Mouse (Mus musculus) urinary bladder, postnatal 14 days (tissue): ENCODE data around the gene Prss22.
"Not testable (repeated sequence)": the region's sequence is repeated elsewhere in the genome, so short reads cannot be mapped to it uniquely, and the experiment has no call there.

Experiments used
- DNase-seq: peaks from one replicate; pipeline ENCODE4 v3.0.0; 2021; ENCODE audit warnings: low spot score

Gene Prss22

GRCm38 (mm10) chr17:23995421-23995820, 2.5 kb downstream of the Prss22 start:
- DNase-seq: no peak

- no peak for DNase-seq
These were observed 3.2 kb downstream of the Prss22 start for GRCm38 (mm10) chr17:23994667-23995066.

GRCm38 (mm10) chr17:23993559-23994428, 4.1 kb downstream of the Prss22 start:
- DNase-seq: peak; percentile 96

- DNase-seq: no peak
These were observed 4.9 kb downstream of the Prss22 start for GRCm38 (mm10) chr17:23992789-23993553.

GRCm38 (mm10) chr17:23989802-23990201, 8.1 kb downstream of the Prss22 start:
- DNase-seq: no peak

GRCm38 (mm10) chr17:23984989-23985388, 12.9 kb downstream of the Prss22 start:
- no peak for DNase-seq

GRCm38 (mm10) chr17:23982912-23983311, 15.0 kb downstream of the Prss22 start:
- no peak for DNase-seq

GRCm38 (mm10) chr17:23980297-23980909, 17.5 kb downstream of the Prss22 start, which contains the start of gene Prss30:
Gene Prss30 (minus strand): TSS chr17:23980566.
- no peak for DNase-seq

GRCm38 (mm10) chr17:23979471-23979870, 18.4 kb downstream of the Prss22 start:
- DNase-seq: no peak

- DNase-seq: no peak
These were observed 21.2 kb downstream of the Prss22 start for GRCm38 (mm10) chr17:23976665-23977064.

- DNase-seq: no peak
These were observed 26.6 kb downstream of the Prss22 start for GRCm38 (mm10) chr17:23971315-23971714.

GRCm38 (mm10) chr17:23969231-23969630, 28.7 kb downstream of the Prss22 start:
- peak; percentile 86 for DNase-seq

GRCm38 (mm10) chr17:23968780-23969179, 29.1 kb downstream of the Prss22 start:
- no peak for DNase-seq

GRCm38 (mm10) chr17:23966658-23967401, 31.1 kb downstream of the Prss22 start:
- peak; percentile 51 for DNase-seq

- no peak for DNase-seq
These were observed 32.0 kb downstream of the Prss22 start for GRCm38 (mm10) chr17:23965805-23966425.

- DNase-seq: no peak
These were observed 36.3 kb downstream of the Prss22 start for GRCm38 (mm10) chr17:23961573-23962122.

- DNase-seq: peak; percentile 85
These were observed 37.7 kb downstream of the Prss22 start for GRCm38 (mm10) chr17:23960084-23960738.

GRCm38 (mm10) chr17:23955174-23955573, 42.7 kb downstream of the Prss22 start, which contains the start of gene Sbpl:
Gene Sbpl (minus strand): TSS chr17:23955274.
- DNase-seq: no peak

GRCm38 (mm10) chr17:23950828-23951227, 47.1 kb downstream of the Prss22 start:
- DNase-seq: not testable (repeated sequence)

- no peak for DNase-seq
These were observed 48.8 kb downstream of the Prss22 start for GRCm38 (mm10) chr17:23949068-23949467.
